Mouse (Mus musculus) CH12.LX (cell line): ENCODE measurements around the gene Gopc. TPM values are rescaled to one million over a fixed set of nuclear protein-coding genes. Genes with fewer than 3 reads are reported as not detected.

Experiments
- DNase-seq: peaks from one replicate; pipeline ENCODE4 v3.0.0-alpha.2; 2013; ENCODE audit errors: extremely low read depth
- H3K27ac ChIP-seq: 2 replicates; pipeline ENCODE4 v1.5.1; 2012; ENCODE audit warnings: low read depth, mild to moderate bottlenecking, control low read depth, moderate library complexity; ENCODE audit not compliant: insufficient read depth
- H3K27me3 ChIP-seq: replicated peaks from 2 replicates; pipeline ENCODE3; 2012; ENCODE audit warnings: inconsistent platforms
- H3K36me3 ChIP-seq, 2 experiments: replicated peaks in 1 of 2; 2 replicates each; pipeline versions ENCODE3 to v1.6.1; 2012; ENCODE audit warnings: inconsistent platforms in 1 of 2, low read length in 1 of 2, mild to moderate bottlenecking in 1 of 2, mixed read lengths in 1 of 2, moderate library complexity in 1 of 2; ENCODE audit not compliant: control insufficient read depth in 1 of 2, insufficient read depth in 1 of 2
- H3K4me1 ChIP-seq, 2 experiments: 2 replicates each; pipeline ENCODE4 v1.6.1; 2012; ENCODE audit warnings: inconsistent platforms in 1 of 2, moderate library complexity in 1 of 2; ENCODE audit not compliant: insufficient read depth in 2 of 2, control insufficient read depth in 1 of 2
- H3K4me2 ChIP-seq: 2 replicates; pipeline ENCODE4 v1.6.1; 2012; ENCODE audit warnings: low read depth, mild to moderate bottlenecking, control low read depth; ENCODE audit not compliant: poor library complexity, insufficient read depth, severe bottlenecking
- H3K4me3 ChIP-seq, 3 experiments: fragments of 150-350 bp in 1 of 3; sonication (generic) in 1 of 3; replicated peaks in 1 of 3; 2 replicates each; pipeline versions ENCODE3 to v1.5.1; 2011 to 2012; ENCODE audit warnings: low read depth in 2 of 3, low read length in 2 of 3, mild to moderate bottlenecking in 2 of 3, moderate library complexity in 2 of 3, control low read depth in 1 of 3, improper control_type of control experiment in 1 of 3, inconsistent platforms in 1 of 3, mixed read lengths in 1 of 3; ENCODE audit not compliant: poor library complexity in 1 of 3
- H3K79me2 ChIP-seq: replicated peaks from 2 replicates; pipeline ENCODE4 v1.6.1; 2012; ENCODE audit warnings: mild to moderate bottlenecking, moderate library complexity; ENCODE audit not compliant: control insufficient read depth, poor library complexity, insufficient read depth, severe bottlenecking; ENCODE audit errors: extremely low read depth
- H3K9ac ChIP-seq: 2 replicates; pipeline ENCODE4 v1.6.1; 2012; ENCODE audit warnings: low read depth, mild to moderate bottlenecking, control low read depth, moderate library complexity; ENCODE audit not compliant: insufficient read depth
- H3K9me3 ChIP-seq: replicated peaks from 2 replicates; pipeline ENCODE3; 2012; ENCODE audit warnings: low read length, inconsistent platforms, mixed read lengths
- CHD1 ChIP-seq: IDR thresholded peaks from 2 replicates; pipeline ENCODE4 v1.6.1; 2012; ENCODE audit warnings: low read depth, low read length, improper control_type of control experiment, inconsistent platforms
- CHD2 ChIP-seq: IDR thresholded peaks from 2 replicates; pipeline ENCODE4 v1.6.1; 2011; ENCODE audit warnings: low read length, improper control_type of control experiment
- CTCF ChIP-seq, 2 experiments: IDR thresholded peaks in 1 of 2; conservative IDR thresholded peaks in 1 of 2; 2 replicates each; pipeline ENCODE4 v1.5.1; 2011 to 2012; ENCODE audit warnings: low read depth in 2 of 2, low read length in 2 of 2, improper control_type of control experiment in 1 of 2, inconsistent platforms in 1 of 2, mild to moderate bottlenecking in 1 of 2, moderate library complexity in 1 of 2
- MAFK ChIP-seq: IDR thresholded peaks from 2 replicates; pipeline ENCODE4 v1.6.1; 2011; ENCODE audit warnings: low read length, improper control_type of control experiment; ENCODE audit not compliant: insufficient replicate concordance
- MAZ ChIP-seq: IDR thresholded peaks from 2 replicates; pipeline ENCODE4 v1.6.1; 2012; ENCODE audit warnings: low read depth, mild to moderate bottlenecking, inconsistent platforms, low read length, improper control_type of control experiment, moderate library complexity
- NELFE ChIP-seq: IDR thresholded peaks from 2 replicates; pipeline ENCODE4 v1.6.1; 2011; ENCODE audit warnings: low read depth, low read length, improper control_type of control experiment
- PAX5 ChIP-seq: IDR thresholded peaks from 2 replicates; pipeline ENCODE4 v1.6.1; 2012; ENCODE audit warnings: low read length, inconsistent platforms, mixed read lengths
- RAD21 ChIP-seq: IDR thresholded peaks from 2 replicates; pipeline ENCODE4 v1.6.1; 2011; ENCODE audit warnings: low read depth, mild to moderate bottlenecking, low read length, improper control_type of control experiment, moderate library complexity
- RCOR1 ChIP-seq: conservative IDR thresholded peaks from 2 replicates; pipeline ENCODE4 v1.6.1; 2012; ENCODE audit warnings: low read depth, mild to moderate bottlenecking, inconsistent platforms, low read length, improper control_type of control experiment
- TCF12 ChIP-seq: IDR thresholded peaks from 2 replicates; pipeline ENCODE4 v1.6.1; 2014; ENCODE audit warnings: low read depth, mild to moderate bottlenecking, inconsistent platforms, low read length, improper control_type of control experiment
- USF2 ChIP-seq: conservative IDR thresholded peaks from 2 replicates; pipeline ENCODE4 v1.6.1; 2011; ENCODE audit warnings: low read depth, low read length, improper control_type of control experiment
- dilution Hi-C: fragments of 300-500 bp; cut with MboI; formaldehyde crosslinking; loops from 2 replicates; pipeline ENCODE4 v1.14.3; 2020; ENCODE audit warnings: low sequenced_read_pairs; ENCODE audit not compliant: extremely low pct_unique_long_range_greater_than_20kb, extremely low pct_ligation_motif_present
- in situ Hi-C: fragments of 300-500 bp; cut with MboI; formaldehyde crosslinking; loops from 3 replicates; pipeline ENCODE4 v1.14.3; 2019; ENCODE audit warnings: low sequenced_read_pairs, low pct_ligation_motif_present, low pct_unique_long_range_greater_than_20kb, mixed read lengths
- polyA plus RNA-seq: library from polyadenylated mRNA; unstranded; fragments of >175 nt; gene quantifications from 2 replicates; pipeline ENCODE4 v1.2.1, GENCODE M21; 2012; ENCODE audit warnings: low read depth; ENCODE audit not compliant: insufficient read length
- total RNA-seq, 2 experiments: library from RNA; depleted of rRNA; stranded (reverse); fragments of 300-350 nt in 1 of 2; fragments of >200 nt in 1 of 2; gene quantifications; 2 replicates each; pipeline ENCODE4 v1.2.3; 2012 to 2014

Gopc gene
- total and polyA plus RNA-seq, 3 experiments: 9.8 to 17.6 (median 13.1) TPM

GRCm38 (mm10) chr10:52398715-52399114 is 16.8 kb upstream of the Gopc start:
- Histone ChIP-seq H3K9me3 (no peaks in the 10 kb centered on the region), H3K4me2 (no peak overlapping the region), H3K36me3 (no peaks in the 10 kb centered on the region), H3K4me3 (no peak overlapping the region), H3K9ac (no peak overlapping the region), H3K79me2 (no peaks in the 10 kb centered on the region), H3K27me3 (no peaks in the 10 kb centered on the region), H3K27ac (no peak overlapping the region), H3K4me1 (no peaks in the 10 kb centered on the region)
- in situ Hi-C loops: loop anchor here (25.0 kb wide), 1 partner anchor 286 kb away; no protein-coding TSS in a partner anchor
- dilution Hi-C loops: no loop called here
- TF ChIP-seq TCF12 (no peak), USF2 (no peak), PAX5 (no peak), MAZ (no peak), CTCF (conservative IDR thresholded peaks at IDR 0.05 in 1 of 2, IDR thresholded peaks at IDR 0.05 in 1 of 2; ENCODE audit: low read depth in 2 of 2, low read length in 2 of 2) (no peak), NELFE (no peak), MAFK (no peak), RCOR1 (no peak)
- no peak for DNase-seq

GRCm38 (mm10) chr10:52396647-52397046 is 14.7 kb upstream of the Gopc start:
- Histone ChIP-seq H3K9ac (no peak overlapping the region), H3K9me3 (no peaks in the 10 kb centered on the region), H3K4me3 (no peak overlapping the region), H3K27ac (no peak overlapping the region), H3K79me2 (no peaks in the 10 kb centered on the region), H3K27me3 (no peaks in the 10 kb centered on the region), H3K4me2 (no peak overlapping the region), H3K4me1 (no peaks in the 10 kb centered on the region), H3K36me3 (no peaks in the 10 kb centered on the region)
- dilution Hi-C loops: no loop called here
- in situ Hi-C loops: loop anchor here (25.0 kb wide), 1 partner anchor 284 kb away; no protein-coding TSS in a partner anchor
- TF ChIP-seq NELFE: no peak
- DNase-seq: no peak

- dilution Hi-C loops: no loop called here
- no peak overlapping the region for H3K9ac ChIP-seq
- no peaks in the 10 kb centered on the region for H3K27me3 ChIP-seq
- H3K79me2 ChIP-seq: no peaks in the 10 kb centered on the region
- in situ Hi-C loops: loop anchor here (25.0 kb wide), 1 partner anchor 279 kb away; no protein-coding TSS in a partner anchor
- no peak overlapping the region for H3K4me3 ChIP-seq
- DNase-seq: no peak
- no peak overlapping the region for H3K27ac ChIP-seq
- TF ChIP-seq CHD2: no peak
- no peak for TF ChIP-seq CTCF (conservative IDR thresholded peaks at IDR 0.05 in 1 of 2, IDR thresholded peaks at IDR 0.05 in 1 of 2; ENCODE audit: low read depth in 2 of 2, low read length in 2 of 2)
- TF ChIP-seq CHD1: no peak
- TF ChIP-seq RAD21: no peak
- H3K9me3 ChIP-seq: no peaks in the 10 kb centered on the region
- no peaks in the 10 kb centered on the region for H3K36me3 ChIP-seq
- H3K4me1 ChIP-seq: no peaks in the 10 kb centered on the region
- no peak overlapping the region for H3K4me2 ChIP-seq
Measured at GRCm38 (mm10) chr10:52391208-52391607, 9.3 kb upstream of the Gopc start.
